Mouse (Mus musculus) hindbrain, embryonic 16.5 days (tissue): Measurements from ENCODE around the gene Mrpl23. TPM values are rescaled to one million over a fixed set of nuclear protein-coding genes. Genes with fewer than 3 reads are reported as not detected.

Source experiments
- ATAC-seq: fragments of 200-750 bp; cut with Nextera tagmentation; 2 replicates; pipeline ENCODE4 v1.8.0; 2017; ENCODE audit warnings: moderate TSS enrichment, moderate library complexity
- H3K27ac ChIP-seq: fragments of 300-500 bp; sonication (generic); 2 replicates; pipeline ENCODE4 v1.5.1; 2014; ENCODE audit warnings: low read depth, mild to moderate bottlenecking, control low read depth, low read length, moderate library complexity
- H3K27me3 ChIP-seq: fragments of 300-500 bp; sonication (generic); replicated peaks from 2 replicates; pipeline ENCODE4 v1.6.1; 2014; ENCODE audit warnings: low read length; ENCODE audit not compliant: control insufficient read depth, insufficient read depth
- H3K36me3 ChIP-seq: fragments of 300-500 bp; sonication (generic); 2 replicates; pipeline ENCODE4 v1.6.1; 2014; ENCODE audit warnings: mild to moderate bottlenecking, low read length, moderate library complexity, mixed read lengths; ENCODE audit not compliant: control insufficient read depth, insufficient read depth
- H3K4me1 ChIP-seq: fragments of 300-500 bp; sonication (generic); 2 replicates; pipeline ENCODE4 v1.6.1; 2014; ENCODE audit warnings: low read depth, low read length; ENCODE audit not compliant: control insufficient read depth, insufficient read depth
- H3K4me2 ChIP-seq: fragments of 300-500 bp; sonication (generic); 2 replicates; pipeline ENCODE4 v1.6.1; 2014; ENCODE audit warnings: mild to moderate bottlenecking, low read length, control low read depth, moderate library complexity
- H3K4me3 ChIP-seq: fragments of 300-500 bp; sonication (generic); 2 replicates; pipeline ENCODE4 v1.5.1; 2014; ENCODE audit warnings: mild to moderate bottlenecking, low read length, control low read depth, moderate library complexity
- H3K9ac ChIP-seq: fragments of 300-500 bp; sonication (generic); 2 replicates; pipeline ENCODE4 v1.6.1; 2014; ENCODE audit warnings: low read depth, mild to moderate bottlenecking, control low read depth, low read length, moderate library complexity
- H3K9me3 ChIP-seq: fragments of 300-500 bp; sonication (generic); 2 replicates; pipeline ENCODE4 v1.6.1; 2014; ENCODE audit warnings: mild to moderate bottlenecking, low read length, moderate library complexity; ENCODE audit not compliant: control insufficient read depth
- WGBS: fragments of 180-500 bp; shearing (Covaris S2); extraction: QIAGEN DNeasy Blood & Tissue Kit; methylation state at CpG from one replicate; pipeline ENCODE4 v1.1.7; 2014; 5-methylcytosine and 5-hydroxymethylcytosine counted together
- polyA plus RNA-seq: library from polyadenylated mRNA; unstranded; fragments of >200 nt; fragmentation: Nextera tagmentation; extraction: Ambion mirVana; gene quantifications from 2 replicates; pipeline ENCODE4 v1.2.1, GENCODE M21; 2015

Gene Mrpl23
- polyA plus RNA-seq, 1 experiment from 2014 or later = 26.2 TPM

DNA sequence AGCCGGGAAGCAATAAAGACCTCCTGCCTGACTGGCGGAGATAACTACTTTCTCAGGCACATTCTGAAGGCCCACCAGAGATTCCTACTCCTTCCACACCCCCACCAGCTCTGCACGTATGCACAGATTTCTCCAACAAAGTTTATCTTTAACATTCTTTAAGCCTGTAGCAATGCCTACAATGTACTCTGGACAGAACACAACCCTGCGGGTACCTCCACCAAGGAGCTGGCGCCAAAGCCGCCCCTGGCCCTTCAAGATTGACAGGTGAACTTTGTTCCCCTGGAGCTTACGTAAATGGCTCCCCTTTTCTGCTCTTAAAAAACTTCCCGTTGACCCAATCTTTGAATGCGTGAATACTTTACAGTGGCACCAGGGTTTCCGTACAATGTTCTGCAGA is 3.1 kb upstream of the Mrpl23 start:
- Histone ChIP-seq H3K27ac (no peak overlapping the region), H3K9ac (no peak overlapping the region), H3K36me3 (no peaks in the 10 kb centered on the region), H3K4me3 (no peak overlapping the region), H3K4me1 (peaks cover 12% of the 10 kb centered on the region), H3K9me3 (no peaks in the 10 kb centered on the region), H3K27me3 (no peaks in the 10 kb centered on the region), H3K4me2 (no peak overlapping the region)
- no peak for ATAC-seq
- WGBS = 62% methylated on average over 10 of the region's 10 CpGs

GRCm38 (mm10) chr7:142531973-142532521 is 439 bp upstream of the Mrpl23 start:
- no peak overlapping the region; the same call in 1 of the 2 replicates for H3K4me2 ChIP-seq
- WGBS = 70% methylated on average over 4 of the region's 4 CpGs
- peaks cover 13% of the 10 kb centered on the region for H3K4me1 ChIP-seq
- no peaks in the 10 kb centered on the region; the same call in 1 of the 2 replicates for H3K36me3 ChIP-seq
- no peak overlapping the region for H3K4me3 ChIP-seq
- H3K9me3 ChIP-seq = no peaks in the 10 kb centered on the region
- ATAC-seq = peak; percentile 41
- H3K27me3 ChIP-seq = no peaks in the 10 kb centered on the region
- H3K27ac ChIP-seq = no peak overlapping the region
- no peak overlapping the region; the same call in 1 of the 2 replicates for H3K9ac ChIP-seq

DNA sequence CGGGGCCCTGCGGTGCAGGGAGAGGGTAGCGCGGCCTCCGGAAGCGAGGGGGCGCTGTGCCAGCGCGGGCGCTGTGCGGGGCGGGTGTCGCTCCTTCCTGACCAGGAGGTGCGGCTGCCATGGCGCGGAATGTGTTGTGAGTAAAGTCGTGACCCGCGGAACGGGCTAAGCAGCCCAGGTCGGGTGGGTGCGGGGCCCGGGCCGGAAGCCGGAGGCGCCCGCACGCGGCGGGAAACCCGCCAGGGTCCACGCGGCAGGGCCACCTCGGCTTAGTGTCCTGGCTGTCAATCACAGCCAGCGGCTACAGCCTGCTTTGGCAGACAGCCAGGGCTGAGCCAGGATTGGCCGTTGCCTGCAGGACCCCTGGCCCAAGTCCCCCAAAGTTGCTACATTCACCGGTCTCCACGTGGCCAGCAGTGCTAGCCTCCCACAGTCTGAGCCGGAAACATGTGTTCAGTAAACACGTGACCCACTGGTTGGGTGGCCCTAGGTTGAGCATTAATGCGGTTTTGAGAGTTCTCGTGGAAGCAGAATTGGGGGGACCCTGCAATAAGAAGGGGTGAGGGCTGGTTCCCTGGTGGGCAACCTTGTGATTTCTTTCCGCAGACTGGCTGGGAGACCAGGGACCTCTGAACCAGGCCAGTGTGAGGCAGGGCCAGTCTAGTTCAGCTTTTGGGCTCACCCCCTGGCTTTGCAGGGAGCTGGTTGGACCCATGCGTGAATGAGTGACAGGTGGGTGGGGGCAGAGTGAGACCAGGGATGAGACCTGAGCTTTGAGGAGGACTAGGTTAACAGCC is 771 bp downstream of the Mrpl23 start:
- 2% methylated on average over 37 of the region's 44 CpGs for WGBS
- peak overlapping the region; percentile 83 for H3K27ac ChIP-seq
- peak overlapping the region; percentile 68 for H3K4me2 ChIP-seq
- peak; percentile 91 for ATAC-seq
- H3K9me3 ChIP-seq = no peaks in the 10 kb centered on the region
- no peaks in the 10 kb centered on the region; the same call in 1 of the 2 replicates for H3K36me3 ChIP-seq
- H3K9ac ChIP-seq = peak overlapping the region; percentile 87
- peak overlapping the region; percentile 87 for H3K4me3 ChIP-seq
- H3K27me3 ChIP-seq = no peaks in the 10 kb centered on the region
- H3K4me1 ChIP-seq = peaks cover 16% of the 10 kb centered on the region

GRCm38 (mm10) chr7:142535116-142535515 is 2.6 kb downstream of the Mrpl23 start:
- 80% methylated on average over 4 of the region's 4 CpGs for WGBS
- H3K9me3 ChIP-seq = no peaks in the 10 kb centered on the region
- H3K4me1 ChIP-seq = peaks cover 19% of the 10 kb centered on the region
- no peak overlapping the region for H3K9ac ChIP-seq
- H3K4me2 ChIP-seq = no peak overlapping the region
- no peak overlapping the region for H3K27ac ChIP-seq
- H3K4me3 ChIP-seq = no peak overlapping the region
- H3K27me3 ChIP-seq = no peaks in the 10 kb centered on the region
- ATAC-seq = no peak
- no peaks in the 10 kb centered on the region; the same call in 1 of the 2 replicates for H3K36me3 ChIP-seq

DNA sequence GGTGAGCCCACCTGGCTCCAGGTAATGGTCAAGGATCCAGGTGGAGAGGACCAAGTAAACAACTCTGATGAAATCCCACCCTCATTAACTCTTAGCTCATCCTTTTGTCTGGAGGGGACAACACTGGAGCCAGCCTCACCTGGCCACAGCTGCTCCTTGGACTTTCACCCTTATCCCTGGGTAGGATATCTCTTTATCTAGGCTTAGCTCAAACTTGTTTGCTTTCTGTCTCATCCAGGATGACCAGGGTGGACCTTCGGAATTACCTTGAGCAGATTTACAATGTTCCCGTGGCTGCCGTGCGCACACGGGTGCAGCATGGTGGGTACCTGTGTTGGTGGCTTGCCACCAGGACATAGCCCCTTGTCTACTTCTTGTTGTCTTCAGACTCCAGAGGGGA is 3.3 kb downstream of the Mrpl23 start:
- H3K4me2 ChIP-seq = no peak overlapping the region
- H3K27me3 ChIP-seq = no peaks in the 10 kb centered on the region
- H3K27ac ChIP-seq = no peak overlapping the region
- peaks cover 3% of the 10 kb centered on the region for H3K36me3 ChIP-seq
- H3K9me3 ChIP-seq = no peaks in the 10 kb centered on the region
- peaks cover 19% of the 10 kb centered on the region for H3K4me1 ChIP-seq
- no peak overlapping the region for H3K4me3 ChIP-seq
- 98% methylated on average over 5 of the region's 5 CpGs for WGBS
- H3K9ac ChIP-seq = no peak overlapping the region
- ATAC-seq = no peak

GRCm38 (mm10) chr7:142537181-142537580 is 4.7 kb downstream of the Mrpl23 start:
- 75% methylated on average over 5 of the region's 5 CpGs for WGBS
- no peaks in the 10 kb centered on the region for H3K9me3 ChIP-seq
- H3K4me1 ChIP-seq = peaks cover 19% of the 10 kb centered on the region
- no peak overlapping the region for H3K9ac ChIP-seq
- H3K27me3 ChIP-seq = no peaks in the 10 kb centered on the region
- H3K4me2 ChIP-seq = no peak overlapping the region
- ATAC-seq = no peak
- peaks cover 5% of the 10 kb centered on the region for H3K36me3 ChIP-seq
- no peak overlapping the region for H3K27ac ChIP-seq
- H3K4me3 ChIP-seq = no peak overlapping the region

DNA sequence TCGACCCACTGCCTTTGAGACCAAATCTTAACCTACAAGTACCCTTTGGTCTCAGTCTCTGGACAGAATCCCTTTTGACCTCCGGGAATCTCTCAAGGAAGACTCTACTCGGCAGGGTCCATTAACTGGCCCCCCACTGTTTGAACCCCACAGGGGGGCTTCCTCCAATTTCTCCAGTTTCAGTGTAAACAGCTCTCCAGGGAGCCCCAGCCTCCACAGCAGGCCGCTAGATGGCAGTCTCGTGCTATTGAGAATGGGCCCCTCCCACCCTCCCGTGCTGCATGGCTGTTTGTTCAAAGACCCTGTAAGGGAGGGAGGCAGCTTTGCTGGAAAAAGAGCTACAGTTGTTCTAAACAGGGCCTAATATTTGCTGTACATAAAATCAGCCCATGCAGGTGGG is 5.4 kb downstream of the Mrpl23 start:
- ATAC-seq = peak; percentile 64
- Histone ChIP-seq H3K4me1 (peaks cover 18% of the 10 kb centered on the region), H3K36me3 (peaks cover 5% of the 10 kb centered on the region), H3K4me3 (no peak overlapping the region), H3K9me3 (no peaks in the 10 kb centered on the region), H3K4me2 (no peak overlapping the region), H3K9ac (peak overlapping the region; percentile 17; the same call in 1 of the 2 replicates), H3K27ac (no peak overlapping the region), H3K27me3 (no peaks in the 10 kb centered on the region)
- WGBS = 7% methylated on average over 6 of the region's 6 CpGs

DNA sequence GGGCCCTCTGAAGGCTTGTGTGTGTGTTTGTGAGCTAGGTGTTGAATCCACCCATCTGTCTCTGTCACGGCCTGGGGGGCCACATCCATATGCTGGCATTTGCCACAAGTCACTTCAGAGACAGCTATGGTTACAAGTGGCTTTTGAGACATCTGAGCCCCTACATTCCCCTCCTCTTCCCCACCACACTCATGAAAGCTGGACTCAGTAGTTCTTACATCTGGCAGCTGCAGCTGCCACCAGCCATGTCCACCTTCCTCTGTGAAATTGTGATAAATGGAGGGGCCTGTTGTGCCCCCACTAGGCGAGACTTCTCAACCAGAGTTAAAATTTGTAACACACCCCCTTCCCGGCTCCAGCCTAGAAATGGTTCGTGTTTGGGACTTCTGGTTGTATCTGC is 5.8 kb downstream of the Mrpl23 start:
- H3K27ac ChIP-seq = no peak overlapping the region
- H3K4me3 ChIP-seq = no peak overlapping the region
- H3K27me3 ChIP-seq = no peaks in the 10 kb centered on the region
- H3K4me1 ChIP-seq = peaks cover 18% of the 10 kb centered on the region
- H3K4me2 ChIP-seq = no peak overlapping the region
- ATAC-seq = no peak
- 18% methylated on average over 4 of the region's 4 CpGs for whole genome bisulfite sequencing
- H3K36me3 ChIP-seq = peaks cover 5% of the 10 kb centered on the region
- no peaks in the 10 kb centered on the region for H3K9me3 ChIP-seq
- peak overlapping the region; percentile 36; the same call in 1 of the 2 replicates for H3K9ac ChIP-seq

DNA sequence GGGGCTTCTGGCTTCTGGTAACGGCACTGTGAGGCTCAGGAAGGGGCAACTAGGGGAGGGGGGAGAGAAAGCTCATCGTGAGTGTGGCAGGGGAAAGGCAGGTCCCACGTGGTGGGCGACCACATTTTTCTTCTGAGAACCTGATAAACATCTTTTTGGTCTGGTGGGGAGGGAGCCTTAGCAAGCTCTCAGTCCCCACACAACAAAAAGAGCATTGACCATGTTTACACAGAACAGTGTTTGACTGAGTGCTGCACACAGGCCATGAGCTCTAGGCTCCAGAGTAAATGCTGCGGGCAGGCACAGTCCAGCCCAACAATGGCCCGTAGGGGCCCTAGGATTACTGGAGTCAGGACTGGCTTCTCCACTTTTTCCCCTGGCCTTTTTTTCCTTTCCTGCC is 6.3 kb downstream of the Mrpl23 start:
- Histone ChIP-seq H3K4me1 (peaks cover 15% of the 10 kb centered on the region), H3K4me2 (no peak overlapping the region), H3K4me3 (no peak overlapping the region), H3K36me3 (peaks cover 5% of the 10 kb centered on the region), H3K27ac (no peak overlapping the region), H3K27me3 (no peaks in the 10 kb centered on the region), H3K9me3 (no peaks in the 10 kb centered on the region), H3K9ac (no peak overlapping the region)
- no peak for ATAC-seq
- WGBS = 30% methylated on average over 6 of the region's 6 CpGs
